Mouse (Mus musculus) forebrain, embryonic 14.5 days (tissue): ENCODE measurements around the gene Zfp46. TPM values are rescaled to one million over a fixed set of nuclear protein-coding genes. Genes with fewer than 3 reads are reported as not detected.

ENCODE experiments used
- ATAC-seq: fragments of 200-750 bp; cut with Nextera tagmentation; 2 replicates; pipeline ENCODE4 v1.8.0; 2017; ENCODE audit warnings: mild to moderate bottlenecking, moderate library complexity
- DNase-seq: peaks from one replicate; pipeline ENCODE4 v3.0.0-alpha.2; 2015; ENCODE audit warnings: low spot score
- H3K27ac ChIP-seq: fragments of 300-500 bp; sonication (generic); 2 replicates; pipeline ENCODE4 v1.5.1; 2014; ENCODE audit warnings: low read depth, mild to moderate bottlenecking, control low read depth, low read length, moderate library complexity
- H3K27me3 ChIP-seq: fragments of 300-500 bp; sonication (generic); replicated peaks from 2 replicates; pipeline ENCODE4 v1.6.1; 2014; ENCODE audit warnings: low read length, control low read depth, mixed read lengths; ENCODE audit not compliant: control insufficient read depth, insufficient read depth
- H3K36me3 ChIP-seq: fragments of 300-500 bp; sonication (generic); 2 replicates; pipeline ENCODE4 v1.6.1; 2014; ENCODE audit warnings: low read length, control low read depth; ENCODE audit not compliant: control insufficient read depth, insufficient read depth
- H3K4me1 ChIP-seq: fragments of 300-500 bp; sonication (generic); 2 replicates; pipeline ENCODE4 v1.6.1; 2014; ENCODE audit warnings: antibody characterized with exemption, low read length, control low read depth; ENCODE audit not compliant: control insufficient read depth, insufficient read depth
- H3K4me2 ChIP-seq: fragments of 300-500 bp; sonication (generic); 2 replicates; pipeline ENCODE4 v1.6.1; 2014; ENCODE audit warnings: mild to moderate bottlenecking, control low read depth, low read length
- H3K4me3 ChIP-seq: fragments of 300-500 bp; sonication (generic); 2 replicates; pipeline ENCODE4 v1.5.1; 2014; ENCODE audit warnings: low read depth, low read length, control low read depth
- H3K9ac ChIP-seq: fragments of 300-500 bp; sonication (generic); 2 replicates; pipeline ENCODE4 v1.6.1; 2014; ENCODE audit warnings: mild to moderate bottlenecking, low read length, control low read depth, moderate library complexity
- H3K9me3 ChIP-seq: fragments of 300-500 bp; sonication (generic); replicated peaks from 2 replicates; pipeline ENCODE4 v1.6.1; 2016; ENCODE audit warnings: low read length, control low read depth, mixed read lengths; ENCODE audit not compliant: control insufficient read depth
- WGBS: fragments of 180-500 bp; shearing (Covaris S2); extraction: QIAGEN DNeasy Blood & Tissue Kit; methylation state at CpG from one replicate; pipeline ENCODE4 v1.1.7; 2014; 5-methylcytosine and 5-hydroxymethylcytosine counted together
- polyA plus RNA-seq: library from polyadenylated mRNA; unstranded; fragments of >200 nt; fragmentation: Nextera tagmentation; extraction: Ambion mirVana; gene quantifications from 2 replicates; pipeline ENCODE4 v1.2.1, GENCODE M21; 2014

The Zfp46 gene
- polyA plus RNA-seq, 1 experiment from 2014 or later: 34.4 TPM

DNA sequence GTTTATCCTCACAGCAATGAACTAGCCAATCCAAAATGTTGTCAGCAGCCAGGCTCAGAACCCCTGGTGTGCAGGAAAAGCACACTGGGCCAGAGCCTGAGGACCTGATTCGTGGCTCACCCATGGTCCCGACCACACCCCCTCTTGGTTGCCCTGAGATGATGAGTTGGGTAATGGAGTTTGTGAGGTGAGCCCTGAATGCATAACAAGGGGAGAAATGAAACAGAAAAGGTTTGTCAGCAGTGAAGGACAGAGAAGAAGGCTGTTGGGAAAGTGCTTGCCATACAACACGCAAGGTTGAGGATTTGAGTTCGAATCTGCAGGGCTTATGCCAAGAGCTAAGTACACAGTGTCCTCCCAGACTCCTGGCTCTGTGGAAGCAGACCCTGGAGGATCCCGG is 38.8 kb upstream of the Zfp46 start:
- peaks cover 53% of the 10 kb centered on the region for H3K27me3 ChIP-seq

DNA sequence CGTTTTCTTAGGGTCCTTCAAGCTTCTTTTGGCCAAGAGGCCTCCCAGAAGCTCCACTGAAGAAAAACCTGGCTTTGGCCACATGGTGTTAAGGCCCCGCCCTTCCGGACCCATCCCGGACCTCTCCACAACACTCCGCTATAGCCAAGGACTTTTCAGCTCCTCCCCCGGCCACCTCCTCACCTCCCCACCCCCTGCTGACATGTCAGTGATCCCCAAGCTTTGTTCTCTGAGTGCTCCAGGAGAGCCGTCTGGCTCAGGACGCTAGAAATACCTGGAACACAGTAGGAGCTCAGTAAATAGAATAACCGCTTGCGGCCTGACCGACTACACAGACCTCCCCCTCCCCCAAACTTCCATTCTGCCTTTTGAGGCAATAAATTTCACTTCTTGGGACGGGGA is 37.9 kb upstream of the Zfp46 start:
- Histone ChIP-seq H3K27me3 (peaks cover 53% of the 10 kb centered on the region), H3K9ac (no peak overlapping the region), H3K4me1 (peaks cover 11% of the 10 kb centered on the region), H3K27ac (no peak overlapping the region), H3K36me3 (no peaks in the 10 kb centered on the region), H3K9me3 (no peaks in the 10 kb centered on the region), H3K4me2 (no peak overlapping the region), H3K4me3 (no peak overlapping the region)
- ATAC-seq: no peak
- WGBS: 3% methylated on average over 12 of the region's 12 CpGs
- no peak for DNase-seq

More for the DNA sequence above, 38.8 kb upstream of the Zfp46 start:
- H3K9ac ChIP-seq: no peak overlapping the region
- H3K4me2 ChIP-seq: no peak overlapping the region
- no peaks in the 10 kb centered on the region for H3K9me3 ChIP-seq
- H3K4me1 ChIP-seq: peaks cover 11% of the 10 kb centered on the region
- no peaks in the 10 kb centered on the region for H3K36me3 ChIP-seq
- DNase-seq: no peak
- H3K4me3 ChIP-seq: no peak overlapping the region
- no peak overlapping the region for H3K27ac ChIP-seq
- WGBS: 29% methylated on average over 5 of the region's 5 CpGs
- no peak for ATAC-seq

DNA sequence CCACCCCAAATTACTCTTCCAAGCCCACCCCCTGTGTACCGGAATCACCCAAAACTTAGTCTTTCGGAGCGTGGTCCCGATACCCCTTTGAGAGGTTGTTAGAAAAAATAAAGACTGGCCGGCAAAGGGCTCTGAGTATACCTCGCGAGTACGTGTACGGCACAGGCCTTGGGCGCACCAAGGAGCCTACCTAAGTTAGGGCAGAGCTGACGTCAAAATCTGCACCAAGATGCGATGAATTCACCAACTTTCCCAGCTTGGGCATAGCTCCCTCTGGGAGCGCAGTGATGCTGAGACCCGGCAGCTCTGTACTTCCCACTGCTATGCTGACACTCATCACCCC is 37.1 kb upstream of the Zfp46 start:
- WGBS: 2% methylated on average over 14 of the region's 14 CpGs
- H3K9ac ChIP-seq: no peak overlapping the region
- no peaks in the 10 kb centered on the region for H3K9me3 ChIP-seq
- ATAC-seq (no peak), DNase-seq (peak; percentile 32)
- peaks cover 53% of the 10 kb centered on the region for H3K27me3 ChIP-seq
- no peak overlapping the region for H3K27ac ChIP-seq
- H3K36me3 ChIP-seq: no peaks in the 10 kb centered on the region
- H3K4me1 ChIP-seq: peaks cover 11% of the 10 kb centered on the region
- H3K4me3 ChIP-seq: peak overlapping the region; percentile 21
- peak overlapping the region; percentile 51 for H3K4me2 ChIP-seq

DNA sequence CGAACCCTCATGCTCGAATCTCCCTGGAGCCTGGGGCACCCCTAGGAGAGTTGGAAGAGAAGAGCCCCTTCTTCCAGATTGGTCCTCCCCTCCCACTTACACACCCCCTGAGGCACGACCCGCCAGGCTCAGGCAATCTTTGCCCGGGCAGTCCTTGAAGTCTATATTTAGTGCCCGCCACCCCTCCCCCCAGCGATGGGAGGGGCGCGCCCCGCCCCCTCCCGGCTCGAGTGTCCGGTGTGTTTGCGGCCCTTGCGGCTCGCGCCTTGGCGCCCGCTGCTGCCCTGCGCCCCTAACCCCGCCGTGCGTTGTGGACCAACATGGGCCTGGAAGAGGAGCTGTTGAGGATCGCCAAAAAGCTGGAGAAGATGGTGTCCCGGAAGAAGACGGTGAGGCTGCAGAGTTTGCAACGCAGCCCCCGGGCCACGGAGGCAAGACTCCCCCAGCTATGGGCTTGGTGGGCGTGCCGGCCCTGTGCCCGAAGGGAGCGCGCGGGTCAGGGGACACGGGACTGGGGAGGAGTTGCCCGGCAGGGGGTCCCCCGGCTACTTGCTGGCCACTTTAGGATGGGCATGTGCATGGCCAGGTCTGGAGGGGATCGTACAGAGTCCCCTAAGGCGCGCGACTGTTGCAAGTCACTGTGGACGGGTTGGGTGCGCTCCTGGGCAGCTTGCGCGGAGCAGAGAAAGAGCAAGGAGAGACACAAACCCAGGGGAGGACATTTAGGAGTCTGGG is 36.6 kb upstream of the Zfp46 start, which contains the start of gene Tcea3:
TSS of gene Tcea3 (plus strand) at position 1 of the 735 bp plus-strand sequence.
- Histone ChIP-seq H3K27ac (no peak within 1 kb of the TSS), H3K4me3 (peak within 1 kb of the TSS; percentile 21), H3K9ac (peak within 1 kb of the TSS; percentile 0; the same call in 1 of the 2 replicates), H3K36me3 (no peaks in the 10 kb centered on the region), H3K4me2 (peak within 1 kb of the TSS; percentile 51), H3K27me3 (peaks cover 53% of the 10 kb centered on the region), H3K4me1 (peaks cover 11% of the 10 kb centered on the region), H3K9me3 (no peaks in the 10 kb centered on the region)
- DNase-seq: peak; percentile 24
- ATAC-seq: no peak
- whole genome bisulfite sequencing: 1% methylated on average over 46 of the region's 46 CpGs

DNA sequence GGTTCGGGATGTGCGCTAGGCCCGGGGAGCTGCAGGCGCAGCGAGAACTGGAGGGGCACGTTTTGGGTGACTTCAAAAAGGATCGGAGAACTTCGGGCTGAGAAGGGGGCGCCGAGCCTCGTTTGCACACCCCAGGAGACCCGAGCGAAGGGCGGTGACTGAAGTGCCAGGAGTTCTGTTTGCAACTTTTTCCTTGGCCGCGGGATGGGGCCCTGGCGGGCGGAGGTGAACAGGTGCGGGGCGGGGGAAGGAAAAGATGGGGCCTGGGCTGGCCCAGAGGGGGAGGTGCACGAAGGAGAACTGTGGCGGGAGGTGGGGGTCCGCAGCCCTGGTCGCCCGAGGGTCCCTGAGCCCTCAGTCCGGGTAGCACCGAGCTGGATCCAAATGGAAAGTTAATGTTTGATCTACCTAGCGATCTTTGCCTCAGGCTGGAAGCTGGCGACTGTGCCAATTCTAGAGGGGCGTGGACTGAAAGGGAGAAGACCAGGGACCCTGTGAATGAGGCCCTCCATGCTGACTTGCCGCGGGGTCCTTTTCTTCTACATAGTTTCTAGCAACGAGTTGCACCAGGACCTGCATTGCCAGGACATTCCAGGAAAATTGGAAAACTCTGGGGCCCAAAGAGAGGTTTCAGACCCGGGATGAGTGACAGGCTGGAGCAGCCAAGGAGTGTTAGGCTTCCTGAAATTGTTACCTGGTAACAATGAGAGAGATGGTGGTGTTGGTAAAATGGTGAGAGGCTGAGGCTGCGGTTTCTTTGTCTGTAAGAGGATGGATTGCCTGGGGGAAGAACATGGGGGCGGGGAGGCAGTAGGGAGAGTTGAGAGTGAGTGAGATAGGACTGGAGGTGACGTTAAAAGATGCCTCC is 35.8 kb upstream of the Zfp46 start:
- H3K4me3 ChIP-seq: peak overlapping the region; percentile 21
- H3K9me3 ChIP-seq: no peaks in the 10 kb centered on the region
- H3K27ac ChIP-seq: no peak overlapping the region
- peak overlapping the region; percentile 51 for H3K4me2 ChIP-seq
- no peaks in the 10 kb centered on the region for H3K36me3 ChIP-seq
- under 1% methylated on average over 37 of the region's 37 CpGs for WGBS
- no peak overlapping the region; the same call in 1 of the 2 replicates for H3K9ac ChIP-seq
- DNase-seq (no peak), ATAC-seq (no peak)
- H3K27me3 ChIP-seq: peaks cover 53% of the 10 kb centered on the region
- peaks cover 11% of the 10 kb centered on the region for H3K4me1 ChIP-seq

DNA sequence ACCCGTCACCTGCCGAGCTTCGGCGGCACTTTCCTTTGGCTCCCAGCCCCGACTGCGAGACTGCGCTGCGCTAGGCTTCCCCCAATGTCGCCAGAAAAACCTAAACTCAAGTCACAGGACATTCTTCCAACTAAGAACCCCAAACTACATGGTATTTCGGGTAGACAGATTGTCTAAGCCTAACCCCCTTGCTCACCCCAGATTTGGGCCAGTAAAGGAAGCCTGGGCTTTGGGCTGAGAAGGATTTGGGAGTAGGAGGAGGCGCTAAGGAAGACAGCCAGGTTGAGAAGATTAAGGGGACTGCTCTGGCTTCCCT is 35.2 kb upstream of the Zfp46 start:
- DNase-seq: no peak
- ATAC-seq: no peak
- Histone ChIP-seq H3K27me3 (peaks cover 53% of the 10 kb centered on the region), H3K9me3 (no peaks in the 10 kb centered on the region), H3K4me3 (0 out of 2 replicates have a peak overlapping the region, but pooled peaks have one; percentile 2), H3K4me1 (peaks cover 11% of the 10 kb centered on the region), H3K9ac (no peak overlapping the region), H3K4me2 (0 out of 2 replicates have a peak overlapping the region, but pooled peaks have one; percentile 51), H3K27ac (no peak overlapping the region), H3K36me3 (no peaks in the 10 kb centered on the region)
- 2% methylated on average over 11 of the region's 11 CpGs for WGBS

DNA sequence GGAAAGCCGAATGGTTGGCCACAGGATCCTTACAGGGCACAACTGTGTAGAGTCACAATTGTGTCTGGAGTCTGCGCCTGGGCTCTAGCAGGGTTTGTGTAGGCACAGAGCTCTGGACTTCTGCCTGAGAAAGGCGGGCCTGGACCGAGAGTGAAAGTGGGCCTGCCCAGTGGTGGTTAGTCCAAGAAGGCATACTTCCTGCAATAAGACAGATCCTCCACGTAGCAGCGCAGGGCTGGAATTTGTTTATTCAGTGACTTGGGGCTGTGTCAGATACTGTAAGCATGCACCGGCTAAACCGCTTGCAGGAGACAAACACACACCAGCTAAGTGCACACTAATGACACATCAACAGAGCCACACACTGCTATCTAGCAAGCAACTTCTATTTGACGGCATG is 34.7 kb upstream of the Zfp46 start:
- no peak overlapping the region for H3K4me2 ChIP-seq
- no peak for DNase-seq
- peaks cover 53% of the 10 kb centered on the region for H3K27me3 ChIP-seq
- H3K4me1 ChIP-seq: peaks cover 11% of the 10 kb centered on the region
- H3K9me3 ChIP-seq: no peaks in the 10 kb centered on the region
- ATAC-seq: no peak
- no peak overlapping the region for H3K4me3 ChIP-seq
- no peak overlapping the region for H3K9ac ChIP-seq
- WGBS: 45% methylated on average over 9 of the region's 9 CpGs
- H3K27ac ChIP-seq: no peak overlapping the region
- H3K36me3 ChIP-seq: no peaks in the 10 kb centered on the region

DNA sequence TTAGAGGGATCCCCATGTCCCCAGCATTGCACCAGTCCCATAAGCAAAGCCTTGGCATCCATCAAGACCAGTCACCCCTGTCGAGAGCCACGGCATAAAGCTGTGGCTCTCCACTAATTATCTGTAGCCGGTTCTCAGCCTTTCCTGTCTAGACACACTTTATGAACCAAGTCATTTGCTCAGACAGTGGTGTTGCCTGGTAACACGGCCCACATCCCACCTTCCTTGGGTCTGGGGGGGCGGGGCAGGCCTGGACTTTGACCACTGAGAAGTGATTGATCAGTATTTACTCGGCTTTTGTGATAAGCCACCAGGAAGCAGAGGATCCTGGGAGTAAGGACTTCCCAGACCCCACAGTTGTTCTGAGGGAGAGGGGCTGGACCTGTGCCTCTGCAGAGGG is 28.6 kb upstream of the Zfp46 start:
- DNase-seq (no peak), ATAC-seq (no peak)
- no peak overlapping the region for H3K4me2 ChIP-seq
- no peaks in the 10 kb centered on the region for H3K9me3 ChIP-seq
- H3K27me3 ChIP-seq: no peaks in the 10 kb centered on the region
- WGBS: 67% methylated on average over 6 of the region's 6 CpGs
- no peak overlapping the region for H3K4me3 ChIP-seq
- H3K4me1 ChIP-seq: no peaks in the 10 kb centered on the region
- H3K27ac ChIP-seq: no peak overlapping the region
- no peak overlapping the region for H3K9ac ChIP-seq
- no peaks in the 10 kb centered on the region for H3K36me3 ChIP-seq

DNA sequence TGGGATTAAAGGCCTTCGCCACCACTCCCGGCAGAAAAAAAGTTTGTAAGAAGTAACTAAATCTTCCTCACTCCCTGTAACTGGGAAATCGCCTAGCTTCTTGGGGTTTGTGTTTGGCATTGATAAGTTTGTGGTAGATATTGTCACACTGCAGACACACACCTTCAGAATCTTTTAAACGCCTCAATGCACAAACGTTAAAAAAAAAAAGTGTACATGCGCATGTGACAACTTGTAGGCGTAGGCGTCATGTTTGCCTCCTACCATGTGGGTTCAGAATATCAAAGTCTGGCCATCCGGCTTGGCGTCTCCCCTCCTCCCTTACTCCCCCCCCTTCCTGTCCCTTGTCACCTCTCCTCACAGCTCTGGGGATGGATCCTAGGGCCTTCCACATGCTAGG is 27.8 kb upstream of the Zfp46 start:
- no peak overlapping the region for H3K4me3 ChIP-seq
- H3K4me2 ChIP-seq: no peak overlapping the region
- H3K9ac ChIP-seq: no peak overlapping the region
- DNase-seq: no peak
- no peak for ATAC-seq
- H3K9me3 ChIP-seq: no peaks in the 10 kb centered on the region
- H3K27ac ChIP-seq: no peak overlapping the region
- no peaks in the 10 kb centered on the region for H3K27me3 ChIP-seq
- H3K36me3 ChIP-seq: no peaks in the 10 kb centered on the region
- WGBS: 86% methylated on average over 10 of the region's 10 CpGs
- H3K4me1 ChIP-seq: no peaks in the 10 kb centered on the region
